Mouse (Mus musculus) hindbrain, embryonic 10.5 days (tissue): ENCODE data around the gene Crhr2. TPM values are rescaled to one million over a fixed set of nuclear protein-coding genes. Genes with fewer than 3 reads are reported as not detected.

Experiments used
- DNase-seq: peaks from one replicate; pipeline ENCODE4 v3.0.0-alpha.2; 2017; ENCODE audit warnings: low spot score
- H3K27ac ChIP-seq: fragments of 300-500 bp; sonication (generic); 2 replicates; pipeline ENCODE4 v1.5.1; 2016; ENCODE audit warnings: mild to moderate bottlenecking, moderate library complexity
- H3K27me3 ChIP-seq: fragments of 300-500 bp; sonication (generic); 2 replicates; pipeline ENCODE4 v1.6.1; 2016; ENCODE audit warnings: mild to moderate bottlenecking; ENCODE audit not compliant: poor library complexity, insufficient read depth, severe bottlenecking
- H3K36me3 ChIP-seq: fragments of 300-500 bp; sonication (generic); 2 replicates; pipeline ENCODE4 v1.6.1; 2016; ENCODE audit warnings: mild to moderate bottlenecking, moderate library complexity
- H3K4me1 ChIP-seq: fragments of 300-500 bp; sonication (generic); replicated peaks from 2 replicates; pipeline ENCODE4 v1.6.1; 2016; ENCODE audit warnings: mild to moderate bottlenecking
- H3K4me3 ChIP-seq: fragments of 300-500 bp; sonication (generic); 2 replicates; pipeline ENCODE4 v1.5.1; 2016; ENCODE audit warnings: mild to moderate bottlenecking, moderate library complexity
- H3K9me3 ChIP-seq: fragments of 300-500 bp; sonication (generic); 2 replicates; pipeline ENCODE4 v1.6.1; 2016; ENCODE audit warnings: mild to moderate bottlenecking, moderate library complexity
- WGBS: fragments of 180-500 bp; shearing (Covaris S2); methylation state at CpG from one replicate; pipeline ENCODE4 v1.1.7; 2016; 5-methylcytosine and 5-hydroxymethylcytosine counted together
- polyA plus RNA-seq: library from polyadenylated mRNA; unstranded; fragments of >200 nt; fragmentation: Nextera tagmentation; extraction: Ambion mirVana; gene quantifications from 2 replicates; pipeline ENCODE4 v1.2.1, GENCODE M21; 2016

Crhr2 gene
- polyA plus RNA-seq, 1 experiment from 2014 or later, result 0.24 TPM

DNA sequence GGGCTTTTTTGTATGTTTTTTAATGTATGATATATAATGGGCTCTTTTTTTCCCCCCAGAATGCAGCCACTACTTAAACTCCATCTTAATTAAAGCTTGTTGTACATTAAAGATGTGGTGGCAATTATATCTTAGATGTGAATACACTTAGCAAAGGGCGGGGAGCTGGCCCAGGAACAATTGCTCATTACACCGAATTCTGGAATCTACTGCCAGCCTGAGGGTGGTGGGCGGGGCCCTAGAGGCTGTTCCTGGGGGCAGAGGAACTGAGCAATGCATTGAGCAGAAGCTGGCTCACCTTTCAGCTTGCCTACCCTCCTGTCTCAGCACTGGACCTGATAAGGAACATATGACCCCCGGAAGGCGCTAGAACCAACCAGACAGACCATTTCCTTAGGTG, 34.2 kb downstream of the Crhr2 start:
- 85% methylated on average over 5 of the region's 5 CpGs for WGBS
- DNase-seq, result no peak
- H3K27ac ChIP-seq, result no peak overlapping the region

DNA sequence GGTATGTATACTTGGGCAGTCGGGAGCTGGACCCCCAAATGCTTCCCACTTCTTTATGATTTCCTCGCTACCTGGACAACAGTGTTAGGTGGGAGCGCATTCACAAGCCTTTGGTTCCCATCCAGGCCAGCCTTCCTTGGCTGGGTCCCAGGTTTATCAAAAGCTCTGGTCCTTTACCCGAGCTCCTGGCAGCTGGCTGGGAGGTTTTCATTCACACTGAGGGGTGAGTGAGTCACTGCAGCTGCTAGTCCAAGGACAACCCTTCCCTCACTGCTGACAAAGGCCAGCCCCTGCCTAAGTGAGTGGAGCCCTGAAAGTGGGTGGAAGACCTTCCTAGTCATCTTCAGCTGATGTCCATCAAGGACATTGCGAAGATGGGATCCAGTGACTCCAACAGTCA, 34.8 kb downstream of the Crhr2 start:
- no peak for DNase-seq
- Histone ChIP-seq H3K4me1 (no peaks in the 10 kb centered on the region), H3K27me3 (no peaks in the 10 kb centered on the region), H3K9me3 (no peaks in the 10 kb centered on the region), H3K27ac (no peak overlapping the region), H3K4me3 (no peak overlapping the region), H3K36me3 (no peaks in the 10 kb centered on the region)
- 83% methylated on average over 5 of the region's 5 CpGs for WGBS

More for the DNA sequence above, 34.2 kb downstream of the Crhr2 start:
- Histone ChIP-seq H3K4me1 (no peaks in the 10 kb centered on the region), H3K4me3 (no peak overlapping the region), H3K9me3 (no peaks in the 10 kb centered on the region), H3K27me3 (no peaks in the 10 kb centered on the region), H3K36me3 (no peaks in the 10 kb centered on the region)

DNA sequence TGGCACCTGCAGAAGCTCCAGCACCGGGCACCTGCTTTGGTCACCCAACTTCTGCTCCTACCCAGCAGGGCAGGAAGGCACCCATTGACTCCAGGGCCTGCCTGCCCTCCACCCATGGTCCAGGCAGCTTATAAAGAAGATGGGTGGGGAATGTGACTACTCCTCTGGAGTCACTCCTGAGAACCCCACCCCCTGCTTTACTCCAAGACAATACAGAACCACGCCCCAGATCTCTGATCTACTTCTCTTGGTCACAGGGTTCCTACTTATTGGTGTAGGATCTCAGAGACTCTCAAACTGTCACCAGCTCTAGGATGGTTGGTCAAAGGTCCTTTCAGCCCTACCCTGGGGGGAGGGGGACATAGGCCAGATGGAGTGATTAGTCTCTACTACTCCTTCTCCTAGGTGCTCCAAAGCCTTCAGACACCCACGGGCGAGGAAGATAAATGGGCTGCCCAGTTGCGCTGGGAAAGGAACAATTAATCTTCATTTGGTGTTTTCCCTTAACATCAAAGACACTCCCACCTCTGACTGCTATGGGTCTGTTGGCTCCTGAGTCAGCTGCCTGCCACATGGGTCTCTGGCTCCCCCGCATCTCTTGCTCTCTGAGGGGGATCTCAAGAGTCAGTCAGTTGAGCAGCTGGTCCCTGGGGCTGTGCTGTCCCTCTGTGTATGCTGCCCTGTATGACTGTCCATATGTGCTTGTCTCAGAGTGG, 39.2 kb downstream of the Crhr2 start:
- Histone ChIP-seq H3K36me3 (no peaks in the 10 kb centered on the region), H3K27me3 (no peaks in the 10 kb centered on the region), H3K4me1 (no peaks in the 10 kb centered on the region), H3K9me3 (no peaks in the 10 kb centered on the region), H3K27ac (no peak overlapping the region), H3K4me3 (no peak overlapping the region)
- 81% methylated on average over 6 of the region's 6 CpGs for WGBS
- DNase-seq, result peak; percentile 6

DNA sequence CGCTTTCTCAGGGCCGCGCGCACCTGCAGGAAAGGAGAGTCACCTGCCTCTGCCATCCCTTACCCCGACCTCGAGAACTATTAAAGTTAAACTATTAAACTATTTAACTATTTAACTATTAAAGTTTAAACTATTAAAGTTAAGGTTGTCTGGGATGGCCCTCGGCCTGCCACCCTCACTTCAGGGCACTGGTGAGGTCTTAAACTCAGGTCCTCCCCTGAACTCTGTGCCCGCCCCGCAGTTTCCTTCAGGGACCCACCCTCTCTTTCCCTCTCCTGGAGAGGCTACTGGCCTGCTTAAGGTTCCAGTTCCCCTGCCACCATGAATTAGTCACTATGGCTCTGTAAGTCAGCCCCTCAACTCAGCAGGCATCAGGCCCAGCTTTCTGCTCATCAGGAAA, 41.4 kb downstream of the Crhr2 start:
- no peak for DNase-seq
- 95% methylated on average over 9 of the region's 9 CpGs for WGBS
- no peak overlapping the region for H3K4me3 ChIP-seq
- H3K27ac ChIP-seq, result no peak overlapping the region
- no peaks in the 10 kb centered on the region for H3K9me3 ChIP-seq
- H3K27me3 ChIP-seq, result no peaks in the 10 kb centered on the region
- no peaks in the 10 kb centered on the region for H3K36me3 ChIP-seq
- 0 out of 2 replicates have a peak, but pooled peaks cover 3% of the 10 kb centered on the region for H3K4me1 ChIP-seq

DNA sequence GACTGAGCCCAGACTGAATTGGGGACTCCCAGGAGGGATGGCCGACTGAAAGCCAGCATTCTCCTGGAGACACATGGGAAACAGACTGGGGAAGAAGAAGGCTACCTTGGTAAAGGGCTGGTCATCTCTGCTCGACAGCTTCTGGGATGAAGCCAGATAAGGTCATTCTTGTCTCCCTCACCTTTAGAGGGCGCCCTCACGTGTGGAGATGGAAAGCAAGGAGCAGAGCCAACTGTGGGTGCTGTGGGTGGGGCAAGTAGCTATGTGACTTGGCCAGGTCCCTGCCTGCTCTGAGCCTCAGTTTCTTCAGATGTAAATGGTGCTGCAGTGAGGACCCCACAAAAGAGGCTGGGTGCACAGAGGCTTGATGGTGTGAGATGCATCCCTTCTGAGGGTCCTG, 42.2 kb downstream of the Crhr2 start:
- no peaks in the 10 kb centered on the region for H3K27me3 ChIP-seq
- no peaks in the 10 kb centered on the region for H3K9me3 ChIP-seq
- 44% methylated on average over 4 of the region's 4 CpGs for WGBS
- no peak overlapping the region for H3K4me3 ChIP-seq
- DNase-seq, result no peak
- H3K4me1 ChIP-seq, result 0 out of 2 replicates have a peak, but pooled peaks cover 3% of the 10 kb centered on the region
- H3K27ac ChIP-seq, result no peak overlapping the region
- no peaks in the 10 kb centered on the region for H3K36me3 ChIP-seq

DNA sequence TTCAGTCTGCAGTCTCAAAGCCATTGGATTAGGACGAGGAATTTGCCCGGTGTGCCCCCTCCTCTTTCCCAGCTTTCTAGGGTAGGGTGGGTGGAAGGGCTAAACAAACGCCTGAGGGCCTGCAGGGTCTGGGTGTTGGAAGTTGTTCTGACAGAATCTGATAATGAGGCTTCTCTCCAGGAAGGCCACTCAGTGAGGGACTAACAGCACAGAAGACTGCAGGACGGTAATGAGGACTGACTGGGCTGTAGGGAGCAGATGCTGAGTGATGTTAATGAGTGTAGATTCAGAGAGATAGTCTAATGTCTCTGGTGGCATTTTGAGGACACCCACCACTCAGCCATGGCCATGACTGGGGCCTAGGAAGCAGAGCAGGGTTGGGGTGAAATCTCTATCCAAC, 45.5 kb downstream of the Crhr2 start:
- no peak overlapping the region for H3K4me3 ChIP-seq
- no peaks in the 10 kb centered on the region for H3K36me3 ChIP-seq
- 0 out of 2 replicates have a peak, but pooled peaks cover 8% of the 10 kb centered on the region for H3K4me1 ChIP-seq
- DNase-seq, result no peak
- no peaks in the 10 kb centered on the region for H3K27me3 ChIP-seq
- 59% methylated on average over 4 of the region's 4 CpGs for WGBS
- H3K9me3 ChIP-seq, result no peaks in the 10 kb centered on the region
- no peak overlapping the region for H3K27ac ChIP-seq

DNA sequence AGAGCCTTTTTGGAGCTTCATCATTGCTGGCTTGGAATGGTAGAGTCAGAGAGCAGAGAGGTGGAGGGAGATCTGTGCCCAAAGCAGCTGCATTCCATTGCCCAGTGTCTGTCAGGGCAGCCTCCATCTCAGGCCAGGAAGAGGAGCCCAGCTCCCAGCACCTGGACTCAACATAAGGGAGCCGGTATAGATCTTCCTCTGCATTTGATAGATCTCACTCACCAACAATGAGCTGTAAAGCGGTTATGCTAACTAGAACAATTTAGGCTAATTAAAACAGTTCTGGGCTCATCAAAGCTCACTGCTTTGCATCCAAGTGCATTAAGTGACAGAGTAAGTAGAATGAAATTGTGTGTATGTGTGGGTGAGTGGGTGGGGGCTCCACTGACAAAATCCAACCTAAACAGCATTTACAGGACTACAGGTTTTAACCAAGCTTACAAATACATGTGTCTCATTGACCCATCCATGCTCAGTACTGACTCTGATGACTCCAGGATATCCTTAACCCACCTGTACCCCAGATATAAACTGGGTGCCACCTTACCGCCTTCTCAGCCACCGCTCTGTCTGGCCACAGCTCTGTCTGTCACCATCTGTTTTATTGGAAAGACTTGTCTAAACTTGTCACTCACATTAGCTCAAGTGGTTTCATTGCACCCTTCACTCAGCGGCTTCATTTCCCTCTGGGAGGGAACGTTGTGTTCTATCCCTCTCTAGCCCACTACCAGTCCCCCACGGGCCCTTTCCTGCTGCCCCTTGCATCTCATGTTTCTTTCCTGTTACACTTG, 50.4 kb downstream of the Crhr2 start:
- no peak overlapping the region for H3K4me3 ChIP-seq
- H3K36me3 ChIP-seq, result peaks cover 43% of the 10 kb centered on the region
- H3K9me3 ChIP-seq, result no peaks in the 10 kb centered on the region
- no peak for DNase-seq
- 76% methylated on average over 7 of the region's 7 CpGs for WGBS
- H3K27ac ChIP-seq, result no peak overlapping the region
- H3K4me1 ChIP-seq, result 0 out of 2 replicates have a peak, but pooled peaks cover 8% of the 10 kb centered on the region
- H3K27me3 ChIP-seq, result no peaks in the 10 kb centered on the region

DNA sequence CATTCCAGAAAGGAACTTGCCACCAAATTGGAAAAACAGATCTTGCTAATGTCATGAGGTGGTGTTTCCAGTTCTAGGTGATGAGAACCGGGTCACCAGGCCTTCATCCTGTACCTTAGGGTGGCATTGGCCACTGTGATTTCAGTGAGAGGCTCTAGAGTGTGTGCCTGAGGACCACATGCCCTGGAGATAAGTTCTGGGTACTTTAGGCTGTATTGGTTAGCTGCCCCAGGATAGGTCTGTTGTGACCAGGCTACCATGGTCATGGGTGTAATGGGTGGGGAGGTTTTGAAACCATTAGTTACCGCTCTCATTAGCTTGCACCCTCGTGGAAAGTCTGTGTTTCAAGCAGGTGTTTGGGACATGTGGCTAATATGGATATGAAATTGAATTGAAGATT, 51.4 kb downstream of the Crhr2 start:
- H3K4me3 ChIP-seq, result no peak overlapping the region
- no peak overlapping the region for H3K27ac ChIP-seq
- no peaks in the 10 kb centered on the region for H3K9me3 ChIP-seq
- H3K36me3 ChIP-seq, result peaks cover 53% of the 10 kb centered on the region
- 0 out of 2 replicates have a peak, but pooled peaks cover 6% of the 10 kb centered on the region for H3K4me1 ChIP-seq
- no peak for DNase-seq
- H3K27me3 ChIP-seq, result no peaks in the 10 kb centered on the region
- 94% methylated on average over 3 of the region's 3 CpGs for WGBS

DNA sequence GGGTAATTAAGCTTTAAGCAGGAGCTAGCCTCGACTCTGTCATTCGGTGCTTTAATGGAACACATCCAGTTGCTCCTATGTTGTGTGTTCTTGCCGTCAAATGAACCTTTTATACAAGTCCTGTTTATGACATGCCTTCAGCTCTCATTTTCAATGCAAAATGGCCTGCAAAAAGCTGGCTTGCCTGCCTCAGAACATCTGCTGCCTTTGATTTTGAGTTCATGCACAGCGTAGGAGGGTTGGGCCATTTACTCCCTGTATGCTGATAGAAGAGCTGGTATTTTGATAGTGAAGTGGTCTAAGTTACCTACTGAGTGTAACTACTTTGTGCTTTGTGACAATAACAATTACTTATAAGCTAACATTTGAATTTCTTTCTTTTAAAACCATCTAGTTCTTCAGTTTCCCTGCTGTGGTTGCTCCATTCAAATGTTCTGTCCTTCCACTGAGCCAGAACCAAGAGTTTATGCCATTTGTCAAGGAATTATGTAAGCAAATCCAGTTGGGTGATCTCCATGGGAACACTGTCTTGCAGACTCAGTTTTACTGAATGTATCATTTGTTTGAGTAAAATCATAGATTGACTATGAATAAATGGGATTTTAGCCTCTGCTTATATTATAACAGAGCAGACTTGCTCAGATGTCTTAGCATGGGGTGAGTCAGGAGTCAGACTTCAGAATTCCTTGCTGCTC, 56.1 kb downstream of the Crhr2 start:
- DNase-seq, result no peak
- 95% methylated on average over 4 of the region's 4 CpGs for WGBS
- peaks cover 99% of the 10 kb centered on the region for H3K36me3 ChIP-seq

DNA sequence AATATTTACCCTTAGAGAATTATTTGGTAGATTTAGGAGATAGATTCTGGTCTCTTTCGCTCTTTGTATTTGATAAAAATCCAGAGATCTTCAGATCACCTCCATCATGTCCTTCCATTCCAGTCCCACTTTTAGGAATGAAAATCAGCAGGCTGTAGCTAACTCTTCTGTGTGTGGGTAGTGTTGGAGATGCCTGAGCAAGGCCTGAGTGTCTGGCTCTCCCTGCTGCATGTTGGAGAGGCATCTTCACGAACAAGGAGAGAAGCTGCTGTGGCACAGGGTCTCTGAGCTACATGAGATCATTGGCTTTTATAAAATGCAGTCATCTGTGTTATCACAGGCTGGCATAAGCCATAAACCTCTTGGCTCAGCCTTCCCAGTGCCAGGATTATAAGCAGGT, 66.9 kb downstream of the Crhr2 start:
- H3K27me3 ChIP-seq, result no peaks in the 10 kb centered on the region
- H3K9me3 ChIP-seq, result no peaks in the 10 kb centered on the region
- no peaks in the 10 kb centered on the region for H3K4me1 ChIP-seq
- H3K4me3 ChIP-seq, result no peak overlapping the region
- no peak overlapping the region for H3K27ac ChIP-seq
- WGBS, result 90% methylated on average over 2 of the region's 2 CpGs
- H3K36me3 ChIP-seq, result peaks cover 96% of the 10 kb centered on the region
- DNase-seq, result no peak

More for the DNA sequence above, 56.1 kb downstream of the Crhr2 start:
- H3K27me3 ChIP-seq, result no peaks in the 10 kb centered on the region
- no peak overlapping the region for H3K27ac ChIP-seq
- no peaks in the 10 kb centered on the region for H3K4me1 ChIP-seq
- no peak overlapping the region for H3K4me3 ChIP-seq
- H3K9me3 ChIP-seq, result no peaks in the 10 kb centered on the region

DNA sequence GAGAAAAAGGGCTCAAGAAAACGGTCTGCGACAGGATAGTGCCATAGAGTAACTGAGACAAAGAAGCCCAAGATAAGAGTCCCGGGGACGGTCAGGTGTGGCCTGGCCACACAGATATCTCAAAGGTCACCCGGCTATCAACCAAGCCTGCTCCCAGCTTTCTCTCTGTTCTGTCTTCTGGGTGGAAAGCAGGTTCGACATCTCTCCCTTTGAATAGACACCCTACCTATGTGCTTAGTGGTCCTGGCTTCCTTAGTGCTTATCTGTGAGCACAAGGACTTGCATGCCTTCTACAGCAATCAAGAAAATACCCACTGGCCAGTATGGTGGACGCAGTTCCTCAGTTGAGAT, 68.4 kb downstream of the Crhr2 start:
- Histone ChIP-seq H3K27ac (no peak overlapping the region), H3K36me3 (peaks cover 99% of the 10 kb centered on the region), H3K4me1 (no peaks in the 10 kb centered on the region), H3K4me3 (no peak overlapping the region), H3K27me3 (no peaks in the 10 kb centered on the region), H3K9me3 (no peaks in the 10 kb centered on the region)
- 95% methylated on average over 7 of the region's 7 CpGs for WGBS
- DNase-seq, result no peak

DNA sequence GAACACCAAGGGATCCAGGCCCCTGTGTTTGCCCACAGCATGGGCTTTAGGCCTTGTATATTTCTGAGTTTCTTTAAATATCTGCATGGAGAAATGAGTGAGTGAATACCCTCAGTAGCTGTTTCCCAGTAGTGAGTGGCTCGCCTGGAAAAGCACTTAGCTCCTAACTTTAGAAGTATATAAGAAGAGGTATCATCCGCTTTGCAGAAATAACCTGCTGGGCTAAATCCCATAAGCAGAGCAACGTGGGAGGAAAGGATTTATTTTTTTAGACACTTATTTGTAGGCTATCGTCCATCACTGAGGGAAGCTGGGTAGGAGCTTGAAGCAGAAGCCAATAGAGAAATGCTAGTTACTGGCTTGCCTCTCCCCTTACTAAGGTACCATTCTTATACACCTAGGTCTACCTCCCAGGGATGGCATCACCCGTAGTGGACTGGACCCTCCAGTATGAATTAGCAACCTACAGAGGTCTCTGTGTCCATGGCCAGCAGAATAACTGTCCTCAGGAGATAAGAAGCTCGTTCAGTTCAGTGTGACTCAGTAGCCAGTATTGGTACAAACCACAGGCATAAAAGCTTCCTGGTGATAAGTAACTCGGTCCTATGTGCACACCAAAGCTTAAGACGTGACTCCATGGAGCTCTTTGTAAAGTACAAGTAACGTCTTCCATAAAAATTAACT, 68.9 kb downstream of the Crhr2 start:
- H3K36me3 ChIP-seq, result peaks cover 99% of the 10 kb centered on the region
- no peaks in the 10 kb centered on the region for H3K4me1 ChIP-seq
- no peaks in the 10 kb centered on the region for H3K27me3 ChIP-seq
- no peaks in the 10 kb centered on the region for H3K9me3 ChIP-seq
- no peak overlapping the region for H3K4me3 ChIP-seq
- 93% methylated on average over 9 of the region's 9 CpGs for WGBS
- no peak overlapping the region for H3K27ac ChIP-seq
- no peak for DNase-seq
